Mouse (Mus musculus): ENCODE results near the gene Orai3. TPM values are rescaled to one million over a fixed set of nuclear protein-coding genes. Genes with fewer than 3 reads are reported as not detected.

The Orai3 gene
- polyA plus RNA-seq, 1 experiment: 24.1 TPM

- Histone ChIP-seq H3K27me3 (ENCODE audit: control insufficient read depth, insufficient read depth, low read length) (no peaks in the 10 kb centered on the region), H3K27ac (ENCODE audit: insufficient read depth, low read length) (no peak overlapping the region), H3K4me1 (ENCODE audit: control insufficient read depth, insufficient read depth, low read length) (peaks cover 15% of the 10 kb centered on the region; the same call in 1 of the 2 replicates), H3K4me3 (replicated peaks; ENCODE audit: insufficient read depth, low read depth, low read length) (no peak overlapping the region)
- 89% methylated on average over 27 of the region's 27 CpGs for WGBS
- DNase-seq: peak in 1 of 2 experiments; percentile 19
- TF ChIP-seq POLR2A (IDR thresholded peaks at IDR 0.05; ENCODE audit: borderline replicate concordance, insufficient read depth, low read length) (no peak), CTCF (IDR thresholded peaks at IDR 0.05; ENCODE audit: borderline replicate concordance, insufficient read depth, low read depth, low read length) (no peak)
Measured at GRCm38 (mm10) chr7:127752069-127752468, 17.5 kb upstream of the Orai3 start.

- Histone ChIP-seq H3K27ac (ENCODE audit: insufficient read depth, low read length) (no peak overlapping the region), H3K4me1 (ENCODE audit: control insufficient read depth, insufficient read depth, low read length) (peaks cover 15% of the 10 kb centered on the region; the same call in 1 of the 2 replicates), H3K4me3 (replicated peaks; ENCODE audit: insufficient read depth, low read depth, low read length) (no peak overlapping the region), H3K27me3 (ENCODE audit: control insufficient read depth, insufficient read depth, low read length) (no peaks in the 10 kb centered on the region)
- WGBS: 71% methylated on average over 5 of the region's 5 CpGs
- DNase-seq: no peak
- TF ChIP-seq CTCF (IDR thresholded peaks at IDR 0.05; ENCODE audit: borderline replicate concordance, insufficient read depth, low read depth, low read length) (no peak), POLR2A (IDR thresholded peaks at IDR 0.05; ENCODE audit: borderline replicate concordance, insufficient read depth, low read length) (no peak)
Measured at GRCm38 (mm10) chr7:127753158-127753557, 16.5 kb upstream of the Orai3 start.

GRCm38 (mm10) chr7:127753741-127754140 is 15.9 kb upstream of the Orai3 start:
- Histone ChIP-seq H3K4me3 (replicated peaks; ENCODE audit: insufficient read depth, low read depth, low read length) (no peak overlapping the region), H3K27me3 (ENCODE audit: control insufficient read depth, insufficient read depth, low read length) (no peaks in the 10 kb centered on the region), H3K27ac (ENCODE audit: insufficient read depth, low read length) (no peak overlapping the region), H3K4me1 (ENCODE audit: control insufficient read depth, insufficient read depth, low read length) (peaks cover 15% of the 10 kb centered on the region; the same call in 1 of the 2 replicates)
- DNase-seq: no peak
- no peak for TF ChIP-seq CTCF (IDR thresholded peaks at IDR 0.05; ENCODE audit: borderline replicate concordance, insufficient read depth, low read depth, low read length)
- TF ChIP-seq POLR2A (IDR thresholded peaks at IDR 0.05; ENCODE audit: borderline replicate concordance, insufficient read depth, low read length): no peak
- 86% methylated on average over 7 of the region's 7 CpGs for WGBS

GRCm38 (mm10) chr7:127759716-127760115 is 9.9 kb upstream of the Orai3 start:
- WGBS: 87% methylated on average over 6 of the region's 6 CpGs
- H3K27me3 ChIP-seq (ENCODE audit: control insufficient read depth, insufficient read depth, low read length): no peaks in the 10 kb centered on the region
- no peak for DNase-seq
- no peak overlapping the region for H3K27ac ChIP-seq (ENCODE audit: insufficient read depth, low read length)
- no peak overlapping the region for H3K4me3 ChIP-seq (replicated peaks; ENCODE audit: insufficient read depth, low read depth, low read length)
- H3K4me1 ChIP-seq (ENCODE audit: control insufficient read depth, insufficient read depth, low read length): peaks cover 11% of the 10 kb centered on the region; the same call in 1 of the 2 replicates
- TF ChIP-seq POLR2A (IDR thresholded peaks at IDR 0.05; ENCODE audit: borderline replicate concordance, insufficient read depth, low read length): no peak
- no peak for TF ChIP-seq CTCF (IDR thresholded peaks at IDR 0.05; ENCODE audit: borderline replicate concordance, insufficient read depth, low read depth, low read length)

GRCm38 (mm10) chr7:127760478-127760877 is 9.1 kb upstream of the Orai3 start:
- WGBS: 88% methylated on average over 3 of the region's 3 CpGs
- no peak overlapping the region for H3K4me3 ChIP-seq (replicated peaks; ENCODE audit: insufficient read depth, low read depth, low read length)
- TF ChIP-seq POLR2A (IDR thresholded peaks at IDR 0.05; ENCODE audit: borderline replicate concordance, insufficient read depth, low read length) (no peak), CTCF (IDR thresholded peaks at IDR 0.05; ENCODE audit: borderline replicate concordance, insufficient read depth, low read depth, low read length) (no peak)
- H3K27ac ChIP-seq (ENCODE audit: insufficient read depth, low read length): no peak overlapping the region
- H3K27me3 ChIP-seq (ENCODE audit: control insufficient read depth, insufficient read depth, low read length): no peaks in the 10 kb centered on the region
- peaks cover 11% of the 10 kb centered on the region; the same call in 1 of the 2 replicates for H3K4me1 ChIP-seq (ENCODE audit: control insufficient read depth, insufficient read depth, low read length)
- no peak for DNase-seq

GRCm38 (mm10) chr7:127761026-127761425 is 8.6 kb upstream of the Orai3 start:
- Histone ChIP-seq H3K27ac (ENCODE audit: insufficient read depth, low read length) (no peak overlapping the region), H3K4me3 (replicated peaks; ENCODE audit: insufficient read depth, low read depth, low read length) (no peak overlapping the region), H3K4me1 (ENCODE audit: control insufficient read depth, insufficient read depth, low read length) (peaks cover 8% of the 10 kb centered on the region; the same call in 1 of the 2 replicates), H3K27me3 (ENCODE audit: control insufficient read depth, insufficient read depth, low read length) (no peaks in the 10 kb centered on the region)
- DNase-seq: peak; percentile 69 to 79
- no peak for TF ChIP-seq POLR2A (IDR thresholded peaks at IDR 0.05; ENCODE audit: borderline replicate concordance, insufficient read depth, low read length)
- TF ChIP-seq CTCF (IDR thresholded peaks at IDR 0.05; ENCODE audit: borderline replicate concordance, insufficient read depth, low read depth, low read length): peak; percentile 94
- 18% methylated on average over 7 of the region's 7 CpGs for WGBS

- 92% methylated on average over 4 of the region's 4 CpGs for WGBS
- Histone ChIP-seq H3K4me1 (ENCODE audit: control insufficient read depth, insufficient read depth, low read length) (no peaks in the 10 kb centered on the region), H3K27me3 (ENCODE audit: control insufficient read depth, insufficient read depth, low read length) (no peaks in the 10 kb centered on the region)
Measured at GRCm38 (mm10) chr7:127763642-127764041, 6.0 kb upstream of the Orai3 start.

GRCm38 (mm10) chr7:127765756-127766155 is 3.9 kb upstream of the Orai3 start:
- 82% methylated on average over 2 of the region's 2 CpGs for WGBS
- TF ChIP-seq POLR2A (IDR thresholded peaks at IDR 0.05; ENCODE audit: borderline replicate concordance, insufficient read depth, low read length) (no peak), CTCF (IDR thresholded peaks at IDR 0.05; ENCODE audit: borderline replicate concordance, insufficient read depth, low read depth, low read length) (no peak)
- Histone ChIP-seq H3K27ac (ENCODE audit: insufficient read depth, low read length) (no peak overlapping the region), H3K4me1 (ENCODE audit: control insufficient read depth, insufficient read depth, low read length) (no peaks in the 10 kb centered on the region), H3K4me3 (replicated peaks; ENCODE audit: insufficient read depth, low read depth, low read length) (no peak overlapping the region), H3K27me3 (ENCODE audit: control insufficient read depth, insufficient read depth, low read length) (no peaks in the 10 kb centered on the region)
- no peak for DNase-seq

More at GRCm38 (mm10) chr7:127763642-127764041, 6.0 kb upstream of the Orai3 start:
- no peak overlapping the region for H3K27ac ChIP-seq (ENCODE audit: insufficient read depth, low read length)
- no peak for TF ChIP-seq POLR2A (IDR thresholded peaks at IDR 0.05; ENCODE audit: borderline replicate concordance, insufficient read depth, low read length)
- no peak for TF ChIP-seq CTCF (IDR thresholded peaks at IDR 0.05; ENCODE audit: borderline replicate concordance, insufficient read depth, low read depth, low read length)
- DNase-seq: no peak
- H3K4me3 ChIP-seq (replicated peaks; ENCODE audit: insufficient read depth, low read depth, low read length): no peak overlapping the region
